11 mouse cellular contexts compared by ENCODE assay signal in the genomic region with DNA sequence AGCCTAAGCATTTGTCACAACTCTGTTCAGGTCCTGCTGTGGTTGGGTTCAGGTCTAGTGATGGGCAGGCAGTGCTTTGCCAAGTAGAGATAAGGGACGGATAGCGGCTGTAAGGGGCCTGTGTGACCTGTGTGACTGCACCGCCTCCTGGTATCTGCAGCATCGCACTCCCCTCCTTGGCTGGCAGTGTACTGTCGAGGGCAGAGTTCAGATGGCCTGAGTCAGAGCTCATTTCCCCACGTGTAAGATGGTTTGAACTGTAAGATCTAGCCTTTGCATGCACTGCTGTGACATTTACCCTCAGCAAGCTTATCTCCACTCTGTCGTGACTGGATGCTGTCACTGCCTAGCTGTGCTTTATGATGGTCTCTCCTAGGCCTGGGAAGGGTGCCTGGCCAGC. TPM values are rescaled to one million over a fixed set of nuclear protein-coding genes. Genes with fewer than 3 reads are reported as not detected.
DNase-seq lines count a peak whose midpoint lies in the region; ATAC-seq and TF ChIP-seq lines count a peak whose summit lies in the region.
"Had no signal": no experiment of that assay in that cellular context is flagged by ENCODE, and none has a peak within 500 bp of the region (broad histone marks: within the 10 kb centered on the region; RNA-seq: fewer than 3 reads in every experiment).

No protein-coding gene starts in this region.

- DNase-seq in heart, adult 11 months: no peak
- peak; percentile 37 for DNase-seq in MN1 (ENCODE audit: low spot score)
- DNase-seq in B cell, adult 2 months: no peak
- DNase-seq in natural killer cell, adult 2 months (ENCODE audit: low spot score in 2 of 2): no peak
- no peak for DNase-seq in thymus, postnatal 4 days
- DNase-seq: thymus, adult 18-20 months had no signal

- TF ChIP-seq CTCF in cortical plate, adult 2 months (IDR thresholded peaks at IDR 0.05; ENCODE audit: extremely low read depth, insufficient read depth, low read length): no peak

- no peak overlapping the region for H3K9ac ChIP-seq in heart, embryonic 15.5 days
- no peak overlapping the region for H3K9ac ChIP-seq in liver, embryonic 15.5 days
- H3K9ac ChIP-seq: hindbrain, embryonic 12.5 days; midbrain, embryonic 13.5 days had no signal

- no peak for TF ChIP-seq POLR2A in cortical plate, adult 2 months (IDR thresholded peaks at IDR 0.05; ENCODE audit: extremely low read depth, insufficient read depth, low read length)

- peak overlapping the region; percentile 71 for H3K27ac ChIP-seq in heart, embryonic 15.5 days
- peak overlapping the region; percentile 24; the same call in 1 of the 2 replicates for H3K27ac ChIP-seq in cortical plate, adult 2 months (ENCODE audit: insufficient read depth, low read length)
- H3K27ac ChIP-seq in liver, embryonic 15.5 days (replicated peaks): no peak overlapping the region
- H3K27ac ChIP-seq: hindbrain, embryonic 12.5 days; midbrain, embryonic 13.5 days had no signal

- ATAC-seq in heart, embryonic 15.5 days (replicated peaks; ENCODE audit: insufficient number of reproducible peaks, insufficient read depth, low FRiP score, low read depth): 0 out of 2 replicates have a peak, but pooled peaks have one; percentile 30
- ATAC-seq in liver, embryonic 15.5 days (ENCODE audit: insufficient read depth): peak; percentile 73
- ATAC-seq: midbrain, embryonic 13.5 days had no signal

- no peak overlapping the region for H3K4me3 ChIP-seq in heart, embryonic 15.5 days
- H3K4me3 ChIP-seq in cortical plate, adult 2 months (ENCODE audit: insufficient read depth, low read length): no peak overlapping the region
- no peak overlapping the region for H3K4me3 ChIP-seq in liver, embryonic 15.5 days (replicated peaks)
- H3K4me3 ChIP-seq: hindbrain, embryonic 12.5 days; midbrain, embryonic 13.5 days had no signal

- no peaks in the 10 kb centered on the region for H3K27me3 ChIP-seq in heart, embryonic 15.5 days
- H3K27me3 ChIP-seq in liver, embryonic 15.5 days: no peaks in the 10 kb centered on the region
- H3K27me3 ChIP-seq: hindbrain, embryonic 12.5 days; midbrain, embryonic 13.5 days had no signal

- peaks cover 83% of the 10 kb centered on the region for H3K4me1 ChIP-seq in heart, embryonic 15.5 days (replicated peaks)
- peaks cover 43% of the 10 kb centered on the region for H3K4me1 ChIP-seq in cortical plate, adult 2 months (ENCODE audit: control insufficient read depth, insufficient read depth, low read length)
- peaks cover 42% of the 10 kb centered on the region for H3K4me1 ChIP-seq in liver, embryonic 15.5 days (replicated peaks)

- no peaks in the 10 kb centered on the region for H3K9me3 ChIP-seq in heart, embryonic 15.5 days (replicated peaks)
- H3K9me3 ChIP-seq in liver, embryonic 15.5 days (replicated peaks): no peaks in the 10 kb centered on the region
- H3K9me3 ChIP-seq: hindbrain, embryonic 12.5 days; midbrain, embryonic 13.5 days had no signal

- 11% methylated on average over 7 of the region's 7 CpGs for WGBS in heart, embryonic 15.5 days
- WGBS in liver, embryonic 15.5 days (ENCODE audit: insufficient replicate concordance): 7% methylated on average over 7 of the region's 7 CpGs

- H3K36me3 ChIP-seq in heart, embryonic 15.5 days: no peaks in the 10 kb centered on the region
- H3K36me3 ChIP-seq in liver, embryonic 15.5 days (replicated peaks): no peaks in the 10 kb centered on the region
- H3K36me3 ChIP-seq: hindbrain, embryonic 12.5 days had no signal

- no peak overlapping the region for H3K4me2 ChIP-seq in heart, embryonic 15.5 days
- H3K4me2 ChIP-seq in liver, embryonic 15.5 days: no peak overlapping the region
- H3K4me2 ChIP-seq: hindbrain, embryonic 12.5 days; midbrain, embryonic 13.5 days had no signal

RNA-seq across cellular contexts. Expression of a gene that starts 48.4 kb away (rescaled TPM):
- polyA plus RNA-seq in heart, embryonic 15.5 days (2015; fragmentation: Nextera tagmentation; extraction: Ambion mirVana): 59.9 and 67.6 TPM in 2 replicates
- polyA plus RNA-seq in cortical plate, adult 2 months (2012; rRNA removed): 71.1 and 75.9 TPM in 2 replicates
- 9.5 and 11.0 TPM in 2 replicates for polyA plus RNA-seq in liver, embryonic 15.5 days (2015; fragmentation: Nextera tagmentation; extraction: Ambion mirVana)
